Mouse (Mus musculus): ENCODE data around the gene Tada2a. TPM values are rescaled to one million over a fixed set of nuclear protein-coding genes. Genes with fewer than 3 reads are reported as not detected.

The Tada2a gene
- polyA plus RNA-seq, 1 experiment, result 6.8 TPM

DNA sequence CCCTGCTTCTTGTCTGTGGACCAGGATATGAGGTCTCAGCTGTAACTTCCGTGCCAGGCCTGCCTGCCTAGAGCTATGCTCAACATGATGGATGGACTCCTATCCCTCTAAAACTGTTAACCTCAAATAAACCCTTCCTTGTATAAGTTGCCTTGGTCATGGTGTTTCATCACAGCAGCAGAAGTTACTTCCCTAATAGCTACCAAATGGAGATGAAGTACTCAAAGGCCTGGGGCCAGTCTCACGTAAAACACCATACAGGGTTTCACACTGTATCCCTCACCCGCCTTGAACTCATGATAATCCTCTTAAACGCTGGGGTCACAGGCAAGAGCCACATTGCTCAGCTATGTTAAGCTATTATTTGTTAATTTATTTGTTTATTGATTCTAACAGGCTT lies 12.0 kb downstream of the Tada2a start:
- no peak for DNase-seq
- TF ChIP-seq POLR2A (IDR thresholded peaks at IDR 0.05; ENCODE audit: borderline replicate concordance, extremely low read depth, low read depth, low read length), result no peak
- 91% methylated on average over 4 of the region's 4 CpGs for WGBS
- no peak overlapping the region for H3K4me3 ChIP-seq (replicated peaks; ENCODE audit: extremely low read depth, low read depth, low read length)
- H3K4me1 ChIP-seq (ENCODE audit: control insufficient read depth, insufficient read depth, low read length), result no peaks in the 10 kb centered on the region

DNA sequence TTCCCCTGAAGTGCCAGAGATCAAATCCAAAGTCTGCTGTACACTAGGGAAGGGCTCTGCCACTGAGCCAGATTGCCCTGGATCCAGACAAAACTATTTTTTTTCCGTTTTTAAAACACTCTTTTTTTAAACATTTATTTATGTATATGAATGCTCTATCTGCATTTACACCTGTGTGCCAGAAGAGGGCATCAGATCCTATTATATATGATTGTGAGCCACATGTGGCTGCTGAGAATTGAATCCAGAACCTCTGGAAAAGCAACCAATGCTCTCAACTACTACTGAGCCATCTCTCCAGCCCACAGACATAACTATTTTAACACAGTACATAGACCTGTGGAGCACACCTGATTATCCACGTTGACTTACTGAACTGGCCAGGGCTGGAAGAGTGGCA lies 13.2 kb downstream of the Tada2a start:
- WGBS, result 58% methylated on average over 2 of the region's 2 CpGs
- H3K4me3 ChIP-seq (replicated peaks; ENCODE audit: extremely low read depth, low read depth, low read length), result no peak overlapping the region
- DNase-seq, result no peak
- TF ChIP-seq CTCF (IDR thresholded peaks at IDR 0.05; ENCODE audit: insufficient read depth, low read length) (no peak), POLR2A (IDR thresholded peaks at IDR 0.05; ENCODE audit: borderline replicate concordance, extremely low read depth, low read depth, low read length) (no peak)
- no peaks in the 10 kb centered on the region for H3K4me1 ChIP-seq (ENCODE audit: control insufficient read depth, insufficient read depth, low read length)

DNA sequence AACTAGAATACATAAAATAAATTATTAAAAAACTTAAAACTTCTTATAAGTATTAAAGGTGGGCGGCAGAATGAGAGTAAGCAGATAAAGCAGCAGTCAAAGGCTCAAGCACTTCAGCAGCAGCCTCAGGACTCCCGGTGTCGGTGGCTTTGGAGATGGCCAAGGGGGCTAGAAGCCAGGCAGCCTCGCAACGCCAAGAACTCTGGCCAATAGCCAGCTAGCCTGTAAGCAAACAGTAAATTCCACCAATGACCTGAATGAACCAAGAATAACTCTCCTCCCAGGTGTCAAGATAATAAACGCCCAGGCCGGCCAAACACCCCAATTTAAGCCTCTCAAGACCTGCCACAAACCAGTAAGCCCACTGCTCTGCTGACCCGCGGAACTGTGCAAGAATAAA lies 13.8 kb downstream of the Tada2a start:
- DNase-seq, result no peak
- WGBS, result 62% methylated on average over 9 of the region's 9 CpGs
- Histone ChIP-seq H3K4me1 (ENCODE audit: control insufficient read depth, insufficient read depth, low read length) (no peaks in the 10 kb centered on the region), H3K4me3 (replicated peaks; ENCODE audit: extremely low read depth, low read depth, low read length) (no peak overlapping the region)
- TF ChIP-seq CTCF (IDR thresholded peaks at IDR 0.05; ENCODE audit: insufficient read depth, low read length), result no peak
- no peak for TF ChIP-seq POLR2A (IDR thresholded peaks at IDR 0.05; ENCODE audit: borderline replicate concordance, extremely low read depth, low read depth, low read length)

DNA sequence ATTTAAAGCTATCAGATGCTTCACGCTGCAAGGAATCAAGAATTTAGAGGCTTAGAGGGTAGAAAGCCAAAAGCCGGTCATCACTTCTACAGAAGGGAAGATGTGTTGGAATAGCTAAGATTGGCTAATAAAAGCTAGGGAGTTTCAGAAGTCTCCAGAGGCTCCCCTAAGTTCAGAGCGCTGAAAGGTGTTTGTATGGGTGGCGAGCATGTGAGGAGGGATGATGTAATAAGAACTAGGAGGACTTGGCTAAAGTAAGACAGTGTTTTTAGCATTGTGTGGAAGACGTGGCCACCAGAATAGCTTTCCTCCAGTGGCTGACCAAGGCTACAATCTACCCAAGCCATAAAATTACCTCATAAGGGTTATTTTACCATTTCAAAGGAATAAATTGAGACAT lies 15.8 kb downstream of the Tada2a start:
- DNase-seq, result no peak
- Histone ChIP-seq H3K4me1 (ENCODE audit: control insufficient read depth, insufficient read depth, low read length) (no peaks in the 10 kb centered on the region), H3K4me3 (replicated peaks; ENCODE audit: extremely low read depth, low read depth, low read length) (no peak overlapping the region)
- 81% methylated on average over 5 of the region's 5 CpGs for WGBS
- no peak for TF ChIP-seq POLR2A (IDR thresholded peaks at IDR 0.05; ENCODE audit: borderline replicate concordance, extremely low read depth, low read depth, low read length)
- no peak for TF ChIP-seq CTCF (IDR thresholded peaks at IDR 0.05; ENCODE audit: insufficient read depth, low read length)

DNA sequence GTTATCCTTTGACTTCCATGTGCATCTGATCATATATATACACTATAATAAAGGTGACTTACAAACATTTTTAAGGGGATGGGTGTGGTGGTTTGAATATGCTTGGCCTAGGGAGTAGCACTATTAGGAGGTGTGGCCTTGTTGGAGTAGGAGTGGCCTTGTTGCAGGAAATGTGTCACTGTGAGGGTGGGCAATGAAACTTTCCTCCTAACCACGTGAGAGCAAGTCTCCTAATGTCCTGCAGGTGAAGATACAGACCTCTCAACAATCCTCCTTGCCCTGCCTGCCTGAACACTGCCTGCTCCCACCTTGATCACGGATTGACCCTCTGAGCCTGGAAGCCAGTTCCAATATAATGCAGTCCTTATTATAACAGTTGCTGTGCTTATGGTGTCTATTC lies 22.3 kb downstream of the Tada2a start:
- no peak for DNase-seq
- Histone ChIP-seq H3K4me1 (ENCODE audit: control insufficient read depth, insufficient read depth, low read length) (no peaks in the 10 kb centered on the region), H3K4me3 (replicated peaks; ENCODE audit: extremely low read depth, low read depth, low read length) (no peak overlapping the region)
- WGBS, result 62% methylated on average over 2 of the region's 2 CpGs
- TF ChIP-seq CTCF (IDR thresholded peaks at IDR 0.05; ENCODE audit: insufficient read depth, low read length), result no peak
- no peak for TF ChIP-seq POLR2A (IDR thresholded peaks at IDR 0.05; ENCODE audit: borderline replicate concordance, extremely low read depth, low read depth, low read length)

DNA sequence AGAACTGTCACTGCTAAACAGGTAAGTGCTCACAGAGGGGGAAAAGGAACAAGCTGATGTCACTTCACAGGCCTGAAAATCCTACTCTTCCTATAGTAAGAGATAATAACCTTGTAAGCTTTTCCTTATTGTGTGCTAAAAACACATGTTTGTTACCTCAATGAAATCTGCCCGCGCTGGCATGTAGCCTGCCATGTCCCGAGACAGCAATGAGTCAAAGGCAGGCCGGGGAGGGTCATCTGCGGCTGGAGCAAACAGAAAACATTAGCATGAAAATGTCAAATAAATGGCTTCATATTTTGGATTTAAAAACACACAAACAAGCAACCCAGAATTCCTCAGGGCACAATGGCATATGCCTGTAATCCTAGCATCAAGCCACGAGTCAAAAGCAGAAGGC lies 25.4 kb downstream of the Tada2a start:
- no peak overlapping the region for H3K4me3 ChIP-seq (replicated peaks; ENCODE audit: extremely low read depth, low read depth, low read length)
- no peaks in the 10 kb centered on the region; the same call in 1 of the 2 replicates for H3K4me1 ChIP-seq (ENCODE audit: control insufficient read depth, insufficient read depth, low read length)
- DNase-seq, result no peak
- WGBS, result 91% methylated on average over 6 of the region's 6 CpGs
- TF ChIP-seq POLR2A (IDR thresholded peaks at IDR 0.05; ENCODE audit: borderline replicate concordance, extremely low read depth, low read depth, low read length) (no peak), CTCF (IDR thresholded peaks at IDR 0.05; ENCODE audit: insufficient read depth, low read length) (no peak)

DNA sequence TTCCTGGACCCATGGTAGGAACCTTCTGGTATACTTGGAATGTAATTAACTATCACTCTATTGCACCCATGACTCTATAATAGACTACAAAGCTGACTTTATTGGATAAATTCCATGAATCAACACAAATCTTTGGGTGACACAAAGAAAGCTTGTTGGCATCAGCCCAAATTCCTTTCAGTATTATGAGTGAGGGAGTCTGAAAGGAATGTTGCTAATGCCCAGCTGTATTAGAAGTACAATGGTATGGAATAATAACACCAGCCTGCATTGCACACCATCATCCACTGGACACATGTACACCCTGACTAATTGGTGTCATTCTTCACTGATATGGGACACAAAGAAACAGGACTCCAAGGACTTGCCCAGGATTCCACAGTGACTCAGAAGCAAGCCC lies 28.2 kb downstream of the Tada2a start:
- no peak for TF ChIP-seq CTCF (IDR thresholded peaks at IDR 0.05; ENCODE audit: insufficient read depth, low read length)
- TF ChIP-seq POLR2A (IDR thresholded peaks at IDR 0.05; ENCODE audit: borderline replicate concordance, extremely low read depth, low read depth, low read length), result no peak
- DNase-seq, result no peak
- H3K4me3 ChIP-seq (replicated peaks; ENCODE audit: extremely low read depth, low read depth, low read length), result no peak overlapping the region
- no peaks in the 10 kb centered on the region; the same call in 1 of the 2 replicates for H3K4me1 ChIP-seq (ENCODE audit: control insufficient read depth, insufficient read depth, low read length)

DNA sequence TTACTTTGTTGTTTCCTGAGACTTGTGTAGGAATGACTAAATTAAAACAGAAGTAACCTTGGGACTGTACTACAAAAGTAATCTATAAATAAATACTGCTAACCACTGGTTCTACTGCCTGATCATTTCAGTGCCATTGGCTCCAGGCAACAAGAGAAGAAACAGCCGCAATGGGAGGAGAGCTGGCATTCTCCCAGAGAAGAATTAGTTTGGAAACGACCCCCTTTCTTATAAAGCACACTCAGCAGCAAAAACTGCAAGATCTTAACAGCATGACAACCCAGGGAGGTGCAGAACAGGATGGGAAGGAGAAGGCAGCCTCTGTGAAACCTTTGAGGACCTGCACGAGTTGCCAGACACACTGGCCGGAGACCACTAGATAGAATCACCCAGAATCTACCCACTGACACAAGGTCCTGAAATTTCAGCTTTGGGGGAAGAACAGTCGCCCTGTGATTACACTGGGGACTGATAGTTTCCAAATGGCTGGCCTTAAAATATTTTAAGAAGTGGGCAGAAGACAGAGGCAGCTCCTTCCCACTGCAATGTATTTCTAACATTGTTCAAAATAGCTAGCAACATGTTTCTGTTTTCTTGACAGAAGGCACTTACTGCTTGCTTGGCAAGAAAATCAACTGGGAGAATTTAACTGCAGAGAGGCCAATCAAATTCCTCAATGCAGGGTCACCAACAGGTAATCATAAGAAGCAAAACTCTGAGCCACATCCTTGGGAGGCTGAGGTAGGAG lies 32.0 kb downstream of the Tada2a start:
- Histone ChIP-seq H3K4me3 (replicated peaks; ENCODE audit: extremely low read depth, low read depth, low read length) (no peak overlapping the region), H3K4me1 (ENCODE audit: control insufficient read depth, insufficient read depth, low read length) (no peaks in the 10 kb centered on the region; the same call in 1 of the 2 replicates)
- TF ChIP-seq POLR2A (IDR thresholded peaks at IDR 0.05; ENCODE audit: borderline replicate concordance, extremely low read depth, low read depth, low read length), result no peak
- TF ChIP-seq CTCF (IDR thresholded peaks at IDR 0.05; ENCODE audit: insufficient read depth, low read length), result no peak
- no peak for DNase-seq
- WGBS, result 61% methylated on average over 5 of the region's 5 CpGs

DNA sequence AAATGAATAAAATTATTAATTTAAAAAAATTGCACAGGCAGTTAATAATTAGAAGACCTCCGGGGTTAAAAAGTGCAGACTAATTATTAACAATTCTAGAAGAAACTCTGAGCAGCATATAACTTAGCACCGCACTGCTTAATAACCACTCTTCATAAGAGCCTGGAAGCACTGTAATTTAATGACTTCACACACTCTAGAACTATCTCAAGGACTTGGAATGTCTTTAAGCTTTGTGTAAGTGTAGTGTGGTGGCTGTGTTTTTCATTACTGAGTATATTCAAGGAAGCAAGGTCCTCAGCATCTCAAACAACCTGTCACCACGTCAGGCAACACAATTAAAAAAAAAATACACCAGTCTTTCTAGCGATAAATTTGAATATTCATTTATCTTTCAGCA lies 34.3 kb downstream of the Tada2a start:
- no peak for TF ChIP-seq POLR2A (IDR thresholded peaks at IDR 0.05; ENCODE audit: borderline replicate concordance, extremely low read depth, low read depth, low read length)
- no peak for TF ChIP-seq CTCF (IDR thresholded peaks at IDR 0.05; ENCODE audit: insufficient read depth, low read length)
- WGBS, result 68% methylated on average over 4 of the region's 4 CpGs
- Histone ChIP-seq H3K4me1 (ENCODE audit: control insufficient read depth, insufficient read depth, low read length) (no peaks in the 10 kb centered on the region), H3K4me3 (replicated peaks; ENCODE audit: extremely low read depth, low read depth, low read length) (no peak overlapping the region)
- DNase-seq, result no peak

DNA sequence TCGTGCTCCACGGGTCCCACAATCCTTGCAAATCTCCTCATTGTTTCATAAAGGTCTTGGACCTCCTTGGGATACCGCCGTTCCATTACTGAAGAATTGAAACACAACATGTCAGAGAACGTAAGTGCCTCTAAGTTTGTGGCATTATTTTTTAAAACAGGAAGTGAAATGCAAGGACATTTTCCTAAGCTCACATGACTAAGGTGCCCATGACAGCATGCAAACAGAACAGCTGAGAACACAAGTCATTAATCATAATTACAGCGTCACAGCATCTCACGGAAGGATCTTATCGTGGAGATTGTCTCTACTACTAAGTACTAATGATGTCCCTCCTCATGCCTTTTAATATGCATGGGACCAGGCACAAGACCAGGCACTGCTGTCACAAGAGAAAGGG lies 38.8 kb downstream of the Tada2a start:
- no peaks in the 10 kb centered on the region for H3K4me1 ChIP-seq (ENCODE audit: control insufficient read depth, insufficient read depth, low read length)
- 85% methylated on average over 8 of the region's 8 CpGs for WGBS
- H3K4me3 ChIP-seq (replicated peaks; ENCODE audit: extremely low read depth, low read depth, low read length), result no peak overlapping the region
- TF ChIP-seq CTCF (IDR thresholded peaks at IDR 0.05; ENCODE audit: insufficient read depth, low read length) (no peak), POLR2A (IDR thresholded peaks at IDR 0.05; ENCODE audit: borderline replicate concordance, extremely low read depth, low read depth, low read length) (no peak)
- no peak for DNase-seq
